Mouse (Mus musculus): Measurements from ENCODE around the gene 1700012A03Rik.

Gene 1700012A03Rik

GRCm38 (mm10) chr6:32049951-32050345, at the start of gene 1700012A03Rik:
Gene 1700012A03Rik, plus strand, starts transcription at chr6:32050246.
- no peak for DNase-seq (ENCODE audit: low read depth)

DNA sequence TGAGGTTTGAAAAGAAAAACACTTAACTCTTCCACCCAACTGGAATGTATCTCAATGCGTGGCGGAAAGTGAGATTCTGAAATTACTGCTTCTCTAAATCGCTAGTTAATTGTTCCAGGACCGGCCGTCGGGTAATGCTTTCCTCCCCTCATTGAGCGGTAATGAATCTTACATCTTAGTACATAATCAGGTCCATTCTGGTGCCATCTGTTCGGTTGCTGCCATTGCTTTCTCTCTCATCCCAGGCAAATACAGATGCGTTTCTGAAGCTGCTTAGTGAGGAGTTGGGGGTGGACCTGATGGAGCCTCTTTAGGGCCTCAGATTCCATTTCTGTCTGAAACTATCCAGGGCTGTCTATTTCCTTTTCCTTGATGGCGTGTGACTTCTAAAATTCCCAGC, 45.8 kb upstream of the 1700012A03Rik start:
- no peak for DNase-seq (ENCODE audit: low read depth)

DNA sequence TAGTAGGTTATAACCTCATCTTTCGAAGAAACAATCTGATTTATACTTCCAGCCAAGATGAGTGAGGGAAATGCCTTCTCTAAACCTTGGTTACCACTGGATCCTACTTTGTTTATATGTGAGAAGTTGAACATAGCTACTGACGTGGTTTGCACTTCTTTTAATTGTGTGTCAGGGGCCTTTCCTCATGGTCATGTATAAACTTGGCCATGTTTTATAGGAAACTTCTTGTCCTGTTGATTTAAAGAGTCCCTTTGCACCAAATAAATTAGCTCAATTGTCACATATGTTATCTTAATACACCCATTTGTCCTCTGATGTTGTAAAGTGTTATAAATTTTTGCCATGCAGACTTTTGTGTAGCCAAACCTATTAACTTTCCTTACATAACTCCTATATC, 44.1 kb upstream of the 1700012A03Rik start:
- DNase-seq (ENCODE audit: low read depth): no peak

DNA sequence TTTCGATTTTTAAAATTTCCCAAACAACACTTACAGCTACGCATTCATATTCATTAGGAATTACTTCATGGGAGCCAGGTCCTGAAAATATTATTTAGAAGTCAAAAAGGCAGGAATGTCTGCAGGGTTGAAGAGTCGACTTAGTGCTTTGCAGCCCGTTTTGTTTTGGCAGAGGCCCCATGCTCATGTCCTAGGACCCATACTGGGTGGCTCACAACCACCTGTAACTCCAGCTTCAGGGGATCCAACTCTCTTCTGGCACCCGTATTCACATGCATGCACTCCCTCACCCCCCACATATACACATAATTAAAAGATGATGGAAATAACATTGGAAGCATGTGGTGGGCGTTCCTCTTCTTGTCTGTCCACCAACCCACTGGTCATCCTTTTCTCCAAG, 43.7 kb upstream of the 1700012A03Rik start:
- no peak for DNase-seq (ENCODE audit: low read depth)

GRCm38 (mm10) chr6:32007336-32007735, 42.7 kb upstream of the 1700012A03Rik start:
- no peak for DNase-seq (ENCODE audit: low read depth)

GRCm38 (mm10) chr6:32016841-32017240, 33.2 kb upstream of the 1700012A03Rik start:
- no peak for DNase-seq (ENCODE audit: low read depth)

DNA sequence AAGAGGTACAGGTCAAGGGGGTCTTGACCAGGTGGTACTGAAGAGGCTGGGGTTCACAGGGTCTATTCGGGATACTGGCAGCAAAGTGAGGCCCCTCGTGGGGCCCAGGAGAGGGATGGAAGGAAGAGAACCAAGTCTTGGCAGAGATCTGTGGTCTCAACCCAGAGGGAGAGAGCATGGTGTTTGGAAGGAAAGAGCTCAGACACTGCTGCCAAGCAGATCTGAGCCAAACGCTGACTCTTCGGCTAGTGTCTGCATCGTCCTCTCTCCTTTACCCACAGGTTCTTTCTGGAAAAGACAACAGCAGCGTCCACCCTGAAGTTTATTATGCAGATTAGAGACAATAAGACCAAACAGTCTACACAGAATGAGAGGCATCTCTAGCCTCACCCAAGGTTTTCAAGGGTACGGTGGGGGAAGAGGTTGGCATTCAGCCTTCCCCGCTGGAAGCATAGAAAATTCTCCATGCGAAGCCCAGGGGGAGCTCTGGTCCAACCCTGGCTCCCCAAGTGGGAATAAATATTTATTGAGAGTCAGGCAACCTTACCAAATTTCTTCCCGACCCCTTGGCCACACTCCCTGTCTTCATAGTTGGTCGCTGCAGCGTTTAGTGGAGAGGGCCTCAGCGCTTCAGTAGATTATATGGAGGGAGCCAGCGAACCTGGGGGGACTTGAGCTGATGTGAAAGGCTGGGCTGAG, 32.5 kb upstream of the 1700012A03Rik start:
- no peak for DNase-seq (ENCODE audit: low read depth)

DNA sequence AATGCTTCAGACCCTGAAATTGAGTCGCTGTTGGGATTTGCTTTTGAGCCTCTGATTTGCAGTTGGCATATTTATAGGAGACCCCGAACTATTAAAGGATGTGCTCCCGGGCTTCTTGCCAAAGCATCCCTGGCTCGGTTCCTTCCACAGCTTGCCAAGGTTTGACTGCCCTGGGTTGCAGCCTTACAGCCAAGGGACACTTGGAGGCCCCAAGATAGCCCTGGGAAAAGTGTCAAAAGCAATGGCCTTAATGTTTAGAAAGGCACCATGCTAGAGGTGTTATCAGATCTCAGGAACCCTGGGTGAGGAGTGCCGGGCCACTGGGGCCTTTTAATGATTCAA, 32.0 kb upstream of the 1700012A03Rik start:
- no peak for DNase-seq (ENCODE audit: low read depth)

DNA sequence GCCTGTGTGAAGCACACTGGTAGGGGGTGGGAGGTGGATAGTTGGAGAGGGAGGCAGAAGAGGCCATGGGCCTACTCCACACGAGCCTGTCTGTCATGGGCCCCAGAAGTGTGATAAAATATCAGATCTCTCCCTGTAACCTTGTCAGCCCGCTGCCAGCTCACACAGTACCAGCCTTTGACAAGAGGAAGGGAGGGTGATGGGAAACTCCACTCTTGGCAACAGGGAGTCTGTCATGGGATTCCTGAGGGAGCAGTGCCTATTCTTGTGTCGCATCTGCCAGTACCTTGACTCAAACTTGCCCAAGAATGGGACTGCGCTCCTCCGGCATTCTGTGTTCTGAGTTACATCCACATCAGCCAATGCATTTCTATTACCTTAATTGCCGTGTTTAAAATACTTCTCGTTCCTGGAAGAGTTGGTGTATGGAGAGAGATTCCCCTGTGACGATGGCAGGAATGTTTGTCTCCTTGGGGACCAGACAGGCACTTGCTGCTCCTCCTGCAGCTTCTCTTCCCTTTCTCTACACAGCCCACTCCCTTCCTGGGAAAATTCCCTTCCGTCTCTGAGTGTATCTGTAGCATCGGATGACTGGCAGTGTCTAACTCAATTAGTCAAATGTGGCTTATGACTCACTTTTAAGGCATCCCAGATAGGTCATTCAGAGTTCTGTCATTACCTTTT, 28.1 kb upstream of the 1700012A03Rik start:
- DNase-seq (ENCODE audit: low read depth): no peak

GRCm38 (mm10) chr6:32022537-32022869, 27.5 kb upstream of the 1700012A03Rik start:
- no peak for DNase-seq (ENCODE audit: low read depth)

DNA sequence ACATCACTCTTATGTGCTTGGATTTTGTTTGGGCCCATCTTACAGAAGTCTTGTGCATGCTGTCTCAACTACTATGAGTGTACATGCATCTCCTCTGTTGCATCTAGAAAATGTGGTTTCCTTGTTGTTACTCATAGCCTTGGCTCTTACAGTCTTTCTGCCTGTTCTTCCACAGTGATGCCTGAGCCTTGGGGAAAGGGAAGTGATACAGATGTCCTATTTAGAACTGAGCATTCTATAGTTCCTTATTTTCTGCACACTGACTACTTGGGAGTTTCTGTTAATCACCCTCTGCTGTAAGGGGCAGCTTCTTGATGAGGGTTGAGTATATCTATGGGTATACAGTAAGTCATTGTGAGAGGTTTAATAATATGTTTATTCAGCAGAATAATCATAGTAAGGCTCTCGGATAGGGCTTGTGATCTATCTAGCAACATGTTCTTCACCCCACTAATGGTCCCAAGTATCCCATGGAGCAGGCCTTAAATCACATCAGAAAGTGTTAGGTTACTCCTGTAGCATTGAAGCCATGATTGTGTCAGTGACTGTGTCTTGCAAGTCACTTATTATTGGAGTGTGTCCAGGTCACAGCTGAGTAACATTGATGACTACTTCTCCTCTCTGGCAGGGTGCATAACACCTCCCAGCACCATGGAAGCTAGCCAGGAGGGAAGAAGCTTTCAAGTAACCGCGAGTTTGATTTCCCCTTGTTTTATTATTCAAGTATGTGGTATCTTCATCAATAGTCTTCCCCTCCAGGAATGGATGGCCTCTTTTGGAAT, 21.6 kb upstream of the 1700012A03Rik start:
- DNase-seq (ENCODE audit: low read depth): no peak

- DNase-seq (ENCODE audit: low read depth): no peak
These were observed 15.8 kb upstream of the 1700012A03Rik start for GRCm38 (mm10) chr6:32034226-32034625.

DNA sequence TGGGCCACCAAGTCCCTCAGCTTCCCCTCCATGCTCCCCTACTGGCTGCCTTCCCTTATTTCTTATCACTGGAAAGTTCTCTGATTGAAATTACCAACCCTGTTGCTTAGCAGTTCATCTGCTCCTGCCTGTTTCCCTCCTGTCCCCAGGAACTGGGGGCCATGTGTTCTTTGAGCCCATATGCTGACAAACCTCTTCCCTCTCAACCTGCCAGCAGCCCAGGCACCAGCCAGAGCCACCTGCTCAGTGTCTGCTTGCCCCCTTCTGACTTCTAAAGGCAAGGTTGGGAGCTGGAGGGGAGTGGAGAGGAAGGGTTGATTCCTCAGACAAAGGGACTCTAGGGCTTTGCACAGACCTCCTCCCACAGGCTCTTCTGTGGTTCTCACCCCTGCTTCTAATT, 4.7 kb upstream of the 1700012A03Rik start:
- DNase-seq (ENCODE audit: low read depth): no peak

GRCm38 (mm10) chr6:32049256-32049950, 643 bp upstream of the 1700012A03Rik start:
- DNase-seq (ENCODE audit: low read depth): no peak

GRCm38 (mm10) chr6:32052135-32052915, 2.3 kb downstream of the 1700012A03Rik start:
- DNase-seq (ENCODE audit: low read depth): no peak

- no peak for DNase-seq (ENCODE audit: low read depth)
These were observed 6.5 kb downstream of the 1700012A03Rik start for GRCm38 (mm10) chr6:32056525-32056924.

DNA sequence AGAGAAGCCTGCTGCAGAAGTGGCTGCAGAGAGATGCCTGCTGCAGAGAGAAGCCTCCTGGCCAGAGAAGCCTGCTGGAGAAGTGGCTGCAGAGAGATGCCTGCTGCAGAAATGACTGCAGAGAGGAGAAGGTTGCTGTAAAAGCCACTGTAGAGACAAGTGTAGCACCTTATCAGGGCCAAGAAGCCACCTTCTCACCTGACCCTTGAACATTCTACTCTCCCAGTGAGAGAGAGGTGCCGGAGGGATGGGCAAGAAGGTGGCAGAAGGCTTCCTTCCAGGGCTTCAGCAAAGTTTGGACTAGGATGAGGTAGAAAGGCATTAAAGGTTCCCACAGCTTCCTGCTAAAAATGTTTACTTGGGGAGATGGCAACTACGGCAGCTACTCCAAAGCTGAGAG, 8.5 kb downstream of the 1700012A03Rik start:
- DNase-seq (ENCODE audit: low read depth): no peak

- no peak for DNase-seq (ENCODE audit: low read depth)
These were observed 10.6 kb downstream of the 1700012A03Rik start for GRCm38 (mm10) chr6:32060641-32061040.

- no peak for DNase-seq (ENCODE audit: low read depth)
These were observed 11.2 kb downstream of the 1700012A03Rik start for GRCm38 (mm10) chr6:32061266-32061665.

DNA sequence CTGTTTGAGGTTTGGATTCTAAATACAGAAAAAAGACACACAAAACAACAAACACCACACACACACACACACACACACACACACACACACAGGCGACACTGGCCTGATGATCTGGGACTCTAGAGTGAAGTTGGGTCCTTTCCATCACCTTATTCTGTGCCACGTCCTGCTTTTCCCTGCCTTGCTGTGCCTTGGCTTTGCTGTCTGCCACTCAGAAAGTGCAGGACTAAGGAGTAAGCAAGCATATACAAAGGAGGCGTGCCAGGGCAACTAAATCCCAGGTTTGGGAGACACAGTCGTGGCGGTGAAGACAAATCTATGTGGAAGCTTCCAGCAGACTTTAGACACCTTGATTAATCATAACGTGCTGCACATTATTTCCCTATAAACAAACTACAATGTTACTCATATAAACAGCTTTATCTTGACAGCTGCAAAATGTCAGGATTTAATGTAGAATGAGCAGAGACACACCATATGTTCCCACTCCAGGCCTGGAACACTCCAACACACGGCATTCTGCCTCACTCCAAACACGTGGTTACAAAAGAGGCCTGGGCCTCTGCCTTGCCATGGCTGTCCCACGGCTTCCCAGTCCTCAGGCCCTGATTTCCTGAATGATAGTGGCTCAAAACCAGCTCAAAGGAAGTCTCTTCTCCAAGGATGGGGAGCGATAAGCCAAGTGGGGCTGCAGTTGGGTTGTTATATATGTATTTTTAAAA, 15.9 kb downstream of the 1700012A03Rik start:
- no peak for DNase-seq (ENCODE audit: low read depth)

- no peak for DNase-seq (ENCODE audit: low read depth)
These were observed 22.1 kb downstream of the 1700012A03Rik start for GRCm38 (mm10) chr6:32072161-32072560.

Data from fibroblast of lung, adult 2 months (primary cell).